Mouse (Mus musculus): ENCODE results near the gene Pdia3. TPM values are rescaled to one million over a fixed set of nuclear protein-coding genes. Genes with fewer than 3 reads are reported as not detected.

Gene Pdia3
- polyA plus RNA-seq, 1 experiment from 2014 or later, result 617 TPM

Small RNAs within 50 kb of the gene (microRNA-seq; reads per million reads assigned to microRNA genes)
- gene Gm22953, result not detected

Other genes starting within 250 kb of the Pdia3 start
- gene Tubgcp4, start 243.1 kb upstream of the Pdia3 start, polyA plus RNA-seq (2015; fragmentation: Nextera tagmentation; extraction: Ambion mirVana), result 14.2 and 15.4 TPM in 2 replicates
- 5.5 and 5.8 TPM in 2 replicates for gene Zscan29, start 242.7 kb upstream of the Pdia3 start, polyA plus RNA-seq (2015; fragmentation: Nextera tagmentation; extraction: Ambion mirVana)
- gene Trp53bp1, start 142.4 kb upstream of the Pdia3 start, polyA plus RNA-seq (2015; fragmentation: Nextera tagmentation; extraction: Ambion mirVana), result 9.6 and 10.6 TPM in 2 replicates
- gene Map1a, start 124.2 kb upstream of the Pdia3 start, polyA plus RNA-seq (2015; fragmentation: Nextera tagmentation; extraction: Ambion mirVana), result 1.3 and 2.1 TPM in 2 replicates
- gene Ppip5k1, start 58.4 kb upstream of the Pdia3 start, polyA plus RNA-seq (2015; fragmentation: Nextera tagmentation; extraction: Ambion mirVana), result 13.9 and 14.1 TPM in 2 replicates
- gene Ckmt1, start 56.1 kb upstream of the Pdia3 start, polyA plus RNA-seq (2015; fragmentation: Nextera tagmentation; extraction: Ambion mirVana), result 625 and 652 TPM in 2 replicates
- 0.01 and 0.04 TPM in 2 replicates for gene Strc, start 26.6 kb upstream of the Pdia3 start, polyA plus RNA-seq (2015; fragmentation: Nextera tagmentation; extraction: Ambion mirVana)
- gene Catsper2, start within 50 bp of the Pdia3 start, polyA plus RNA-seq (2015; fragmentation: Nextera tagmentation; extraction: Ambion mirVana), result 1.0 and 1.3 TPM in 2 replicates
- gene Ell3, start 30.5 kb downstream of the Pdia3 start, polyA plus RNA-seq (2015; fragmentation: Nextera tagmentation; extraction: Ambion mirVana), result 4.9 and 5.4 TPM in 2 replicates
- gene Serf2, start 35.4 kb downstream of the Pdia3 start, polyA plus RNA-seq (2015; fragmentation: Nextera tagmentation; extraction: Ambion mirVana), result 416 and 486 TPM in 2 replicates
- gene Hypk, start 39.5 kb downstream of the Pdia3 start, polyA plus RNA-seq (2015; fragmentation: Nextera tagmentation; extraction: Ambion mirVana), result 75.9 and 82.4 TPM in 2 replicates
- 0.11 and 0.16 TPM in 2 replicates for gene Serinc4, start 43.0 kb downstream of the Pdia3 start, polyA plus RNA-seq (2015; fragmentation: Nextera tagmentation; extraction: Ambion mirVana)
- 25.2 and 27.6 TPM in 2 replicates for gene Mfap1b, start 60.3 kb downstream of the Pdia3 start, polyA plus RNA-seq (2015; fragmentation: Nextera tagmentation; extraction: Ambion mirVana)
- 11.5 and 12.2 TPM in 2 replicates for gene Mfap1a, start 92.9 kb downstream of the Pdia3 start, polyA plus RNA-seq (2015; fragmentation: Nextera tagmentation; extraction: Ambion mirVana)
- 2.4 and 3.4 TPM in 2 replicates for gene Wdr76, start 92.9 kb downstream of the Pdia3 start, polyA plus RNA-seq (2015; fragmentation: Nextera tagmentation; extraction: Ambion mirVana)